Mouse (Mus musculus) myocyte (in vitro differentiated cells): ENCODE measurements around the gene Pom121. TPM values are rescaled to one million over a fixed set of nuclear protein-coding genes. Genes with fewer than 3 reads are reported as not detected.

Source experiments
- H3K27me3 ChIP-seq: one replicate; pipeline ENCODE4 v1.6.1; 2011; ENCODE audit not compliant: control insufficient read depth, insufficient read depth, insufficient read length
- H3K36me3 ChIP-seq: one replicate; pipeline ENCODE4 v1.6.1; 2011; ENCODE audit not compliant: control insufficient read depth, insufficient read depth
- H3K4me2 ChIP-seq: one replicate; pipeline ENCODE4 v1.6.1; 2011; ENCODE audit warnings: low read depth, control low read depth
- H3K4me3 ChIP-seq: one replicate; pipeline ENCODE4 v1.5.1; 2011; ENCODE audit warnings: mild to moderate bottlenecking, control low read depth, moderate library complexity
- H3K79me2 ChIP-seq: one replicate; pipeline ENCODE4 v1.6.1; 2011; ENCODE audit not compliant: control insufficient read depth, insufficient read depth
- H3ac ChIP-seq: one replicate; pipeline ENCODE4 v1.6.1; 2011; ENCODE audit not compliant: control insufficient read depth, insufficient read length
- CEBPB ChIP-seq: IDR thresholded peaks from 2 replicates; pipeline ENCODE4 v1.6.1; 2011; ENCODE audit warnings: mild to moderate bottlenecking, moderate library complexity; ENCODE audit not compliant: poor library complexity, insufficient read depth, severe bottlenecking
- E2F4 ChIP-seq: IDR thresholded peaks from one replicate; pipeline ENCODE4 v1.6.1; 2011; ENCODE audit warnings: mild to moderate bottlenecking, control low read depth, moderate library complexity; ENCODE audit not compliant: insufficient read depth
- MAX ChIP-seq: IDR thresholded peaks from one replicate; pipeline ENCODE4 v1.6.1; 2011; ENCODE audit warnings: low read depth, mild to moderate bottlenecking, control low read depth
- MYOD1 ChIP-seq, 3 experiments: IDR thresholded peaks; one replicate each; pipeline ENCODE4 v1.6.1; 2011; ENCODE audit warnings: control low read depth in 2 of 3, low read depth in 2 of 3, mild to moderate bottlenecking in 2 of 3, moderate library complexity in 1 of 3; ENCODE audit not compliant: insufficient read length in 2 of 3, control insufficient read depth in 1 of 3
- MYOG ChIP-seq, 3 experiments: IDR thresholded peaks; one replicate each; pipeline ENCODE4 v1.6.1; 2011; ENCODE audit warnings: control low read depth in 2 of 3, low read depth in 2 of 3, mild to moderate bottlenecking in 2 of 3; ENCODE audit not compliant: insufficient read length in 2 of 3, control insufficient read depth in 1 of 3, insufficient read depth in 1 of 3
- POLR2A ChIP-seq: IDR thresholded peaks from one replicate; pipeline ENCODE4 v1.6.1; 2011; ENCODE audit warnings: low read depth, mild to moderate bottlenecking, control low read depth, moderate library complexity; ENCODE audit not compliant: insufficient read length
- POLR2AphosphoS2 ChIP-seq: IDR thresholded peaks from one replicate; pipeline ENCODE4 v1.6.1; 2011; ENCODE audit warnings: low read depth, control low read depth; ENCODE audit not compliant: insufficient read length
- REST ChIP-seq: IDR thresholded peaks from one replicate; pipeline ENCODE4 v1.6.1; 2011; ENCODE audit warnings: mild to moderate bottlenecking, control low read depth, moderate library complexity; ENCODE audit not compliant: insufficient read depth, insufficient read length
- SRF ChIP-seq: IDR thresholded peaks from one replicate; pipeline ENCODE4 v1.6.1; 2011; ENCODE audit warnings: low read depth; ENCODE audit not compliant: control insufficient read depth, insufficient read length
- TCF12 ChIP-seq: IDR thresholded peaks from one replicate; pipeline ENCODE4 v1.6.1; 2011; ENCODE audit warnings: mild to moderate bottlenecking, control low read depth; ENCODE audit not compliant: poor library complexity, insufficient read depth, severe bottlenecking
- TCF3 ChIP-seq: IDR thresholded peaks from one replicate; pipeline ENCODE4 v1.6.1; 2011; ENCODE audit warnings: low read depth, control low read depth; ENCODE audit not compliant: insufficient read length
- USF1 ChIP-seq: IDR thresholded peaks from one replicate; pipeline ENCODE4 v1.6.1; 2011; ENCODE audit warnings: low read depth, mild to moderate bottlenecking, control low read depth, moderate library complexity
- polyA plus RNA-seq: library from polyadenylated mRNA; unstranded; fragments of >200 nt; fragmentation: generic; extraction: Trizol; gene quantifications from one replicate; pipeline ENCODE4 v1.2.1, GENCODE M21; 2012; ENCODE audit warnings: missing spikeins

Pom121 gene
- polyA plus RNA-seq, 1 experiment = 14.0 TPM

DNA sequence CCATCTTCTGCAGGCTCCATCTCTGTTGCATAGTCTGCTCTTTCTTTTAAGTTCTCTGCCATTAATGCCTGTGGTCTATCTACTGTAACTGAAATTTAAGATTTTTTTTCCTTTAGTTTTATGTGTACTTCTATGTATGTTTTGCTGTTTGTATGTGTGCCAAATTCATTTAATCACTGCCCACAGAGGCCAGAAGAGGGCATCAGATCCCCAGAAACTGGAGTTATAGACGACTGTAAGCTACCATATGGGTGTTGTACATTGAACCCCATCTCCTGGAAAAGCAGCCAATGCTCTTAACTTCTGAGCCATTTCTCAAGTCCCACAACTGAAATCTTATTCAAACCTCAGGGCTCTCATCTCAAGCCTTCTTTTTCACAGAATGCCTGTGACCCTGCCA is 47.9 kb downstream of the Pom121 start:
- Histone ChIP-seq H3ac (no peak overlapping the region), H3K4me3 (no peak overlapping the region), H3K36me3 (no peaks in the 10 kb centered on the region), H3K79me2 (no peaks in the 10 kb centered on the region), H3K4me2 (no peak overlapping the region), H3K27me3 (peaks cover 72% of the 10 kb centered on the region)
- TF ChIP-seq TCF3 = no peak
- TF ChIP-seq POLR2AphosphoS2 = no peak
- TF ChIP-seq CEBPB = no peak

GRCm38 (mm10) chr5:135345989-135346388 is 48.4 kb downstream of the Pom121 start:
- Histone ChIP-seq H3ac (no peak overlapping the region), H3K36me3 (no peaks in the 10 kb centered on the region), H3K4me3 (no peak overlapping the region), H3K27me3 (peaks cover 71% of the 10 kb centered on the region), H3K4me2 (no peak overlapping the region), H3K79me2 (no peaks in the 10 kb centered on the region)
- TF ChIP-seq REST (no peak), SRF (no peak)

DNA sequence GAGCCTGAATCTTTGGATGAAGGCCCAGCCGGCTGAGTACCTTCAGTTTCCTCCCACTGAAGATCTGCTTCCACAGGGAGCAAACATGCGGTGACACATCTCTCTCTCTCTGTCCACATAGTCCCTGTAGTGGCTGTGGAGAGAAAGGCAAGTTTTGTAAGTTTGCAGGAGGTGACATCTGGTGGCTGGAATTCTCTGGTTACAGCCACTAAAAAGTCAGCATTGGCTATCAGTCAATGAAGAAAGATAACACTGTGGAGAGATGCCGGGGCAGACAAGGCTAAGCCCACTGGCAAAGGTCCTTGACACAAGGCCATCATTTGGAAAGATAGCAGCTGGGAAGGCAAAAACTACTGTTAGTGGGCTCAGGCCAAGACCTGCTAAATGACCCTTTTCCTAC is 56.8 kb downstream of the Pom121 start:
- Histone ChIP-seq H3ac (no peak overlapping the region), H3K4me2 (no peak overlapping the region), H3K27me3 (peaks cover 67% of the 10 kb centered on the region), H3K4me3 (no peak overlapping the region), H3K36me3 (no peaks in the 10 kb centered on the region), H3K79me2 (no peaks in the 10 kb centered on the region)
- TF ChIP-seq TCF3 (no peak), MAX (no peak), MYOD1 (IDR thresholded peaks at IDR 0.05; ENCODE audit: control insufficient read depth in 1 of 3, insufficient read length in 2 of 3, low read depth in 2 of 3) (no peak), REST (no peak), E2F4 (no peak), SRF (no peak), POLR2AphosphoS2 (no peak), TCF12 (no peak), POLR2A (no peak), USF1 (no peak), CEBPB (no peak), MYOG (IDR thresholded peaks at IDR 0.05; ENCODE audit: control insufficient read depth in 1 of 3, insufficient read depth in 1 of 3, insufficient read length in 2 of 3, low read depth in 2 of 3) (no peak)

- no peaks in the 10 kb centered on the region for H3K36me3 ChIP-seq
Measured at GRCm38 (mm10) chr5:135331161-135331560, 63.2 kb downstream of the Pom121 start.

DNA sequence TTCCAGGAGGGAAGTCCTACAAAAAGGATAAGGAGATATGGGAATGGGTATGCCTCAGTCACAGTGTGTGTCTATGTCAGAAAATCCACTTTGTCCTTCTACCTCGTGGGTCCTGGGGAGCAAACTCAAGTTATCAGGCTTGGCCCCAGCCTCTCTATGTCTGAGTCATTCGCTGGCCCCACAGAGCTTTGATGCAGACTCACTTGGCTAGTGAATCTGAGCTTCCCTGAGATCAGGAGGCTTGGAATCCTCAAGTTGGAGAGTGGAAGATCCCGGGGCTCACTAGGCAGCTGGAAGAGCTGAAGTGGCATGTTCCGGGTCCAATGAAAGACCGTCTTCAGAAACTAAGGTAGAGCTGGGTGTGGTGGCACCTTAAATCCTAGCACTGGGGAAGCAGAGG is 64.1 kb downstream of the Pom121 start:
- H3ac ChIP-seq = no peak overlapping the region
- peaks cover 54% of the 10 kb centered on the region for H3K27me3 ChIP-seq
- TF ChIP-seq USF1 = no peak
- TF ChIP-seq POLR2AphosphoS2 = no peak
- TF ChIP-seq REST = no peak
- no peak for TF ChIP-seq MYOD1 (IDR thresholded peaks at IDR 0.05; ENCODE audit: control insufficient read depth in 1 of 3, insufficient read length in 2 of 3, low read depth in 2 of 3)
- no peak for TF ChIP-seq TCF3
- TF ChIP-seq TCF12 = no peak
- no peak for TF ChIP-seq CEBPB
- no peak for TF ChIP-seq MAX
- no peak for TF ChIP-seq POLR2A
- TF ChIP-seq MYOG (IDR thresholded peaks at IDR 0.05; ENCODE audit: control insufficient read depth in 1 of 3, insufficient read depth in 1 of 3, insufficient read length in 2 of 3, low read depth in 2 of 3) = no peak
- TF ChIP-seq SRF = no peak
- no peak for TF ChIP-seq E2F4
- H3K79me2 ChIP-seq = no peaks in the 10 kb centered on the region
- H3K4me3 ChIP-seq = no peak overlapping the region
- no peak overlapping the region for H3K4me2 ChIP-seq
- H3K36me3 ChIP-seq = no peaks in the 10 kb centered on the region

More at GRCm38 (mm10) chr5:135331161-135331560, 63.2 kb downstream of the Pom121 start:
- Histone ChIP-seq H3K4me3 (no peak overlapping the region), H3K4me2 (no peak overlapping the region), H3ac (no peak overlapping the region), H3K79me2 (no peaks in the 10 kb centered on the region), H3K27me3 (peaks cover 51% of the 10 kb centered on the region)
- TF ChIP-seq SRF (no peak), MYOD1 (IDR thresholded peaks at IDR 0.05; ENCODE audit: control insufficient read depth in 1 of 3, insufficient read length in 2 of 3, low read depth in 2 of 3) (no peak), POLR2AphosphoS2 (no peak), MYOG (IDR thresholded peaks at IDR 0.05; ENCODE audit: control insufficient read depth in 1 of 3, insufficient read depth in 1 of 3, insufficient read length in 2 of 3, low read depth in 2 of 3) (no peak), MAX (no peak), E2F4 (no peak), CEBPB (no peak), POLR2A (no peak), TCF3 (no peak)
